Mouse (Mus musculus) megakaryocyte, adult 5-6 weeks (primary cell): ENCODE data around the gene Rpl10a. TPM values are rescaled to one million over a fixed set of nuclear protein-coding genes. Genes with fewer than 3 reads are reported as not detected.
"Not testable (repeated sequence)": the region's sequence is repeated elsewhere in the genome, so short reads cannot be mapped to it uniquely, and the experiment has no call there.

Source experiments
- ATAC-seq: 2 replicates; pipeline ENCODE4 v1.8.0; 2016; ENCODE audit warnings: mild to moderate bottlenecking, inconsistent platforms; ENCODE audit not compliant: poor library complexity, severe bottlenecking
- total RNA-seq, 2 experiments: library from RNA; stranded (forward) in 1 of 2; stranded (reverse) in 1 of 2; fragments of 153-499, 151-499 nt in 1 of 2; fragments of 221-1000, 200-1000 nt in 1 of 2; gene quantifications; 2 replicates each; pipeline versions ENCODE4 v1.2.3 to v1.2.4; 2015 to 2017

The Rpl10a gene
- total RNA-seq, 2 experiments from 2014 or later: 468 to 1,585 TPM

DNA sequence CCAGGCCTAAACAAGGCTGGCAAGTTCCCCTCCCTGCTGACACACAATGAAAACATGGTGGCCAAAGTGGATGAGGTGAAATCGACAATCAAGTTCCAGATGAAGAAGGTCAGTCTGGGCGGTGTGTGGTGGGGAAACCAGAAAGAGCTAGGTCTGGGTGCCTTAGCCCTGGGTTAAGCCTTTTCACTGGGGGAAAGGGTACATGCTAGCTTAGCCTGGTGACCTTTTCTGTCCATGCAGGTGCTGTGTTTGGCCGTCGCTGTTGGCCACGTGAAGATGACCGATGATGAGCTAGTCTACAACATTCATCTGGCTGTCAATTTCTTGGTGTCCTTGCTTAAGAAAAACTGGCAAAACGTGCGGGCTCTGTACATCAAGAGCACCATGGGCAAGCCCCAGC is 2.3 kb downstream of the Rpl10a start:
- ATAC-seq: not testable (repeated sequence)

DNA sequence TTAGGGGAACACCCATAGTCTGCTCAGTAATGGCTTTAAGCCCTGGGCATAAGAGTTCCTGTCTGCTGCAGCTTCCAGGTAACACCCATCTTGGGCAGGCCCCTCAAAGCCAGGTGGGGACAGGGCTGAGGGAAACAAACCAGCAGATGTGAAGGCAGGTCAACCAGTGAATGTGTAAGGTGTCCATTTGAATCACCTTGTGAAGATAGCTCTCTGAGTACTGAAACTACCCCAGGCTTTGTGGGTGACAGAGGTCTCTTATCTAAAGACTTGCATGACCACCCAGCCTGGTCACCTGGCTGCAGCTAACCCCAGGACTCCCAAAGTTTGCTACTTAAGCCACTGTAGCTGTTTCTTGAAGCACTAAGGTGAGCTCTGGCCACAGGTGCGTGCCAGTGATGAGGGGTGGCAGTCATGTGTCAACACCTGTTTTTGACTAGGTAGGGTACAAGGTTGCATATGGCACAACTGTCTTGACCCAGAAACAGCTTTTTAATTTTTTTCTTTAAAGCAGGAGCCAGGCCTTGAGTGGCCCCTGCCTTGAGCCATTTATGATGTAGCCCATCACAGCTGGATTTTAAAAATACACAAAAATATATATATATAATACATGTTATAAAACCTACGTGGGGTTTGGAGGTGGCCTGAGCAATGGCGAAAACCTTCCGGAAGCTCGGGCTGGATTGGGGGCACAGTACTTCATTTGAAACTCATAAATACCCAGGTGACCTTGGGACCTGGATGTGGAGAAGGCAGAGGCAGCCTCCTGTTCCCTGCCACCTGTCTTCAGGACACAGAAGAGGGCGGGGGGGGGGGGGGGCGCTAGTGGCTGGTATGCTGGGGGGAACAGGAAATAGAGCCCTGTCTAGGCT is 3.2 kb downstream of the Rpl10a start:
- no peak for ATAC-seq

DNA sequence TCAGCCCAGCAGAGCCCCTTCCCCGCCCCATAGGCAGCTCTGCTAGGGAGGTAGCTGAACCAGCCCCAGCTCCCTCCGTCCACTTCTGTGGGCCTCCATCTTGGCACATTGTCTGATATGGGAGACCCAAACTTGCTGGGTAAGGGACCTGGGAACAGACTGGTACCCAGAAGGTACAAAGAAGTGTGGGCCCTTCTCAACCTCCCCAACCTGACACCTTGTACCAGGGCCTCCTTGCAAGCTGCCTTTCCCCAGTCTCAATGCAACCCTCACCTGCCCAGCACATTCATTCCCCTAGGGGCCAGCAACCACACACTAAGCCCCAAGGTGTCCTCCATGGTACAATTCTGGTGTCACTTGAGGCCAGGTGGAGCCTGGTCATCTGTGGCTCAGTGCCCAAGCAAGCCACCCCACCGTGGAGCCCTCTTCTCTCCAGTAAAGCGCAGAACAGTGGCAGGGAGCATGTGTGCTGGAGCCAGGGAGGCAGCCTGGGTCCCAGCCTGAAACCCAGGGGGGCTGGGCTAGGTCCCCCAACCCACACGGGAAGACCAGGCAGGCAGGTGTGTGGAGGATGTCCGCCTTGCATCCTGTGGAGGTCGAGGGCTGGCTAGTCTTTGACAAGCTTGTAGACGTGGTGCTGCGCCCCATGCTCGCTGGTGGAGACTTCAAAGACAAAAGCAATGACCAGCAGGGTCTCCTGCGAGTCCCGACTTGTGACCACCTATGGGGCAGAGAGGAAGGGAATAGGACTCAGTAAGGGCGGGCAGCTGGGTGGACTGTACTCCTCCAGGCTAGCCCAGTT is 4.0 kb downstream of the Rpl10a start:
- ATAC-seq: no peak

GRCm38 (mm10) chr17:28332915-28333546 is 4.8 kb downstream of the Rpl10a start:
- ATAC-seq: no peak

GRCm38 (mm10) chr17:28335267-28335666 is 7.0 kb downstream of the Rpl10a start:
- ATAC-seq: no peak

GRCm38 (mm10) chr17:28337547-28337946 is 9.3 kb downstream of the Rpl10a start:
- ATAC-seq: no peak

DNA sequence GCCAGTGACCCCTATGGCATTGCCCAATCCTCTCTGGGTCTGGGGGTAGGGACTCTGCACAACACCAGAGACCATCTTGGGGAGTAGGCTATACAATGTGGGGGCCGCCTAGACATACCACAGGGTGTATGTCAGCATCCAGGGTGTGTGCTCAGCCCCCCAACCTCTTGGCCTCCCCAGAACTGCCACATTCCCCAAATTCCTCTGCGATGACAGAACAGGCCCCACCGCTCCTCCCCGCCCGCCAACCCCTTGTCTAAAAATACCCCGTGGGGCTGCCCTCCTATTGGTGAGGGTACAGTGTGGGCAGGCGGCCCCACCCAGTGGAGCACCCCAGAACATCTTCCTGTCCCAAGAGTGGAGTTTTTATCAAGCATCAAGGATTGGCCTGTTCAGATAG is 12.3 kb downstream of the Rpl10a start:
- ATAC-seq: no peak

GRCm38 (mm10) chr17:28341091-28341490 is 12.8 kb downstream of the Rpl10a start:
- peak; percentile 62 for ATAC-seq

DNA sequence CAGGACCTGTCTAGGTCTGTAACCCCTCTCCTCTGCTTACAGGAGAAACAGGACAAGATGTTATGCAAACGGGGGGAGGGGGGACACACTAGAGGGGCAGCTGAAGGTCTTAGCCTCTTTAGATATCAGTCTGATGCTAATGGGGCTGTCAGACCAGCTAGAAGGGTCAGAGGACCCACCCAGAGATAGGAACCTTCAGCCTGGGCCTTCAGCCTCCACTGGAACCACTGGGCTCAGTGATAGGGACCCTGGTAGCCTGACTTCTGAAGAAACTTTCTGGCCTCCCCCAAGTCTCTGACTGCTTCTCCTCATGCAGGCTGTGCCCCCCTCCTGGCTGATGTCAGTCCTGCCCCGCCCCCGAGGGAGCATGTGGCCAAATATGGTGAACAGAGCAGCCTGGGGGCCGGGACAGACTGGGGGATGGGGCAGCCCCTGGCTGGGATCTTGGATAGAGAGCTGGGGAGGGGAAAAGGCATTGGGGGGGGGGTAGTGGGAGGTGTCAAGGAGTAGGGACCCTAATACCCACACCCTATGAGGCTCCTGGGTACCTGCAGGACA is 15.9 kb downstream of the Rpl10a start:
- no peak for ATAC-seq

DNA sequence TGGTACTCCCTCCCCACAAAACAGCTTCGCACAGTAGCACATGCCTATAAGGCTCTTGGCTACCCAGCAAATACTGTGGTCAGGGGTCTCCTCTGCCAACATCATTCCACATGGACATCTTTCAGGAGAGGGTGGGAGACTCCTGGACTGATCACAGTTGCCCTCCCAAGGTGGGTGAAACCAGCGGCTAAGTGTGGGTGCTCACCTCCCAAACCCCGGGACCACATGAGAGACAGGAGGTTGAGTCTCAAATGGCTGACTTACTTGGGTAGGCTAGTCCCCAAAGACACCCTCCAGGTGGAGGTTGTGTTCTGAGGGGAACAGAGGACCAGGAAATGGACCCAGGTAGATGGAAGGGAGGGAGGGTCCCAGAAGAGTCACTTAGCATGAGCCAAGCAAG is 16.4 kb downstream of the Rpl10a start:
- ATAC-seq: no peak

- no peak for ATAC-seq
Observed at GRCm38 (mm10) chr17:28345271-28345721, 17.0 kb downstream of the Rpl10a start.

- ATAC-seq: no peak
Observed at GRCm38 (mm10) chr17:28345882-28346281, 17.6 kb downstream of the Rpl10a start.

DNA sequence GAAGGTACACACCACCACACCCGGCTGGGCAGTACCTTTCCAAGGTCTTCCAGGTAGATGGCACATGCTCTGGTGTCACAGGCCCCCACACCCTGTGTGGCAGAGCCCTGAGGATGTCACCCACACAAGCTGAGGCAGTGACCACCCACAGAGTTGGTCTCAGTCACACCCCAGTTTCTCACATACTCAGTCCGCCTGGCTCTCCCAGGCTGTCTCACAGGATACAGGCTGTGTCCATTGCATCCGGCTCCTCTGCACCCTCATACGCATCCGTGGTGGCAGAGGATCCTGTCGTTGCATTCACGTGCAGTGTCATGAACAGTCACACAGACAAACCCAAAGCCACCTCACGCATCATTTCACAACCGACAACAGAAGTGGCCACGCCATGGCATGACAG is 19.1 kb downstream of the Rpl10a start:
- ATAC-seq: no peak

DNA sequence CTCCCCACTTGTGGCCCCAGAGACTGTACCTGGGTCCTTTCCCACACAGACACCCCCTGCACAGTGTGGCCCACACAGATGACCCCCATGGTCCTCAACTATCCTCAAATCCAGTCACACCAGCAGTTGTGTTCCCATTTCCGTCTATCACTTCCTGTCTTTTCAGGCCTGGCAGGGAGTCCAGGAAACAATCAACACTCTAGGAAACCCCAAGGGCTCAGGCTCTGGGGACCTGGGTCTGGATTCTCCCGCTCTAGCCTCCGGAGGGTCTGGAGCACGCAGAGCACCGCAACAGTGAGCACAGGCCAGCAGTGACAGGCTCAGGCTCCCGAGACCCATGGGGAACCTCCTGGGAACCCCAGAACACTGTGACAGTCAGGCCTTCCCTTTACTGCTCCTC is 19.9 kb downstream of the Rpl10a start:
- no peak for ATAC-seq

- no peak for ATAC-seq
Observed at GRCm38 (mm10) chr17:28349264-28349880, 21.1 kb downstream of the Rpl10a start.

GRCm38 (mm10) chr17:28349901-28350465 is 21.7 kb downstream of the Rpl10a start:
- ATAC-seq: no peak

DNA sequence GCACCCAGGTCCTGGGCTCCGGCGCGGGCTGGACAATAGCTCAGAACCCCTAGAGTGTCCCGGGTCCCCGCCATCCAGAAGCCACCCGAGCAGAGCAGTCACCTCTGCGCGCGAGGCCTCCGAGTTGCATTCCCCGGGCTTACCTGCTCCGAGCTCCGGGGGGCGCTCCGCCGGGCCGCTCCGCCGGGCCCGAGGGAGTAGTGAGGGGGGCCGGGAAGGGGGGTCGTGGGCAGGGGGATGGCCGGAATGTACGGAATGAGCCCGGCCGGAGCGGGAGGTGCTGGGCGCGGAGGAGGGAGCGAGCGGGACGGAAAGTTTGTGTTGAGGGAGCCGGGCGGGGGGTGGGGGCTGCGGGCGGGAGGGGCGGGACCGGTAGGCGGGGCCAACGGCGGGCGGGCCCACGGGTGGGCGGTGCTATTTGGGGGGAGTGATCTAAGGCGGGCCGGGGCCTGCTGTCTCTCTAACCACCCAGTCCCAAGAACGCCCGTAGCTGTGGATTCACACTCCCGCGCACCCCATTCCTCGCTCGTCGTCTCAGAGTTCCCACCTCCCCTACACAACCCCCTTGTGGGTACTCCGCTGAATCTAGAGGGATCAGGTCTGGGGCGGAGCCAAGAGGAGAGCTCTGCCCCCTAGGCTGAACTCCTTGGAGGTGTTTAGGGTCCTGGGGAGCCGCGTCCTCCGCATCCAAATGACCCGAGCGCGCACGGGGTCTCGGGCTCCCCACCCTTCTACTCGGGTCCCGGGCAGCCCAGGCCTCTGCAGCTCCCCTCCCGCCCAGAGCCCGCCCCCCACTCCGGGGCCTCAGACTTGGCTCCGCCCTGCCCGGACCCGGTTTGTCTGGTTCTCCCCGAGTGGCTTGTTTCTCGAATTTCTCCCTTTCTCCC is 22.4 kb downstream of the Rpl10a start, which contains the start of gene Tead3:
TSS of gene Tead3 (minus strand) at position 352 of the 887 bp plus-strand sequence.
- ATAC-seq: peak; percentile 27; the same call in 1 of the 2 replicates

GRCm38 (mm10) chr17:28351353-28351890 is 23.2 kb downstream of the Rpl10a start:
- no peak for ATAC-seq

DNA sequence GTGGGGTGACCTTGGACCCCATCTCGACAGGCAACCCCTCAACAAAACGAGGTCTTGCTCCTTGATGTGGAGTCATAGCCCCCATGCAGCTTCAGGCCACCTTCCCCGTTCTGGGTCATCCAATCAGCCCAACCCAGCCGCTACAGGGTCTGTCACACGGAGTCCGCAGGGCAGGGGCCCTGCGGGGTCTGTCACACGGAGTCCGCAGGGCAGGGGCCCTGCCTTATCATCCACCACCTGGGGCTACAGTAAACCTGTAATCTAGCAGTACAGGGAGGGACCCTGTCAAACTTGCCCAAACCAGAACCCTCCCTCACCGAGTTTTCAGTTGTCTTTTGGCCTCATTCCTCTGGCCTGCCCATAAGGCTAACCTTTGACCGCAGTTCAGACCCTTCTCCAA is 23.7 kb downstream of the Rpl10a start:
- ATAC-seq: no peak
